Mouse (Mus musculus): ENCODE data around the gene Nf2. TPM values are rescaled to one million over a fixed set of nuclear protein-coding genes. Genes with fewer than 3 reads are reported as not detected.

Nf2 gene
- polyA plus RNA-seq, 1 experiment from 2014 or later, result 47.6 TPM

DNA sequence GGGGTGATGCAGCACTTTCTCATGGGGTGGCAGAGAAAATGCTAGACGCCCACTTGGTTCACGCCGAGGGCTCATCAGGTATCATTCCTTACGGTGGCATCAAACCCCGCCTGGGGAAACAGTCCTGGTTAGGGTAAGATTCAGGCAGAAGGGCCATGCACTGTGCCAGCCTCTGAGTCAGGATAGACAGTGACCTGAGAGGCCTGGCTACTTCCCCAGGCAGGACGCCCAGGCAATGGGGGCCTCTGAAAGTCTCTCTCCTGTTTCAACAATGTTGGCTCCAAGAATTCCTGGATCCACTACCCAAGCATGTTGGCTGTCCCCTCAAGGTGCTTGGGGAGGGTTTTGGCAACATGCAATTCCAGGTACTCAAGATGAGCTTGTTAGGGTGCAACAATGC lies 79.5 kb downstream of the Nf2 start:
- H3K4me3 ChIP-seq (ENCODE audit: low read depth, low read length), result no peak overlapping the region
- no peaks in the 10 kb centered on the region for H3K27me3 ChIP-seq (ENCODE audit: control insufficient read depth, insufficient read depth, low read length)
- H3K4me2 ChIP-seq (ENCODE audit: low read depth, severe bottlenecking), result no peak overlapping the region
- no peak overlapping the region for H3K27ac ChIP-seq (replicated peaks; ENCODE audit: low read depth, low read length)
- 95% methylated on average over 6 of the region's 6 CpGs for WGBS
- ATAC-seq (ENCODE audit: insufficient number of reproducible peaks, low FRiP score, low TSS enrichment, low read depth), result no peak
- no peaks in the 10 kb centered on the region for H3K4me1 ChIP-seq (ENCODE audit: control insufficient read depth, insufficient read depth, low read length)
- no peak for DNase-seq (ENCODE audit: low spot score)
- H3K9me3 ChIP-seq (ENCODE audit: control insufficient read depth, low read length), result no peaks in the 10 kb centered on the region
- H3K36me3 ChIP-seq (ENCODE audit: control insufficient read depth, insufficient read depth, low read length), result peaks cover 5% of the 10 kb centered on the region
- H3K9ac ChIP-seq (ENCODE audit: low read length), result no peak overlapping the region

DNA sequence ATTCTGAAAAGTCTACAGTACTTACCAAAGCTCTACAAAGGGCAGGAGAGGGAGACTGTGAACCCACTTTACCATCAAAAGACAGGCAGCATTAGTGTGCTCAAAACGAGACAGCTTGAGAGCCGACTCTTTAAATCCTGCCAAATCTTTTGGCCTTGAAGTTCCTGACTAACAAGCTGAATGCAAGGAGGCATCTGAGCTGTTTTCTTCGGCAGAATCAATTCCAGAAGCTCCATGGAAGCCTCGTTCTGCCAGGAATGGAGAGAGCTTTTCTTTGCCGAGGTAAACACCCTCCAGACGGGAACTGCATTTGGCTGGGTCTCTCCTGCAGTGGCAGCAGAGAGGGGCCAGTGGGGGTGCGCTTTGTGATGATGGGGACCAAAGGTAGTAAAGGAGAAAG lies 80.0 kb downstream of the Nf2 start:
- WGBS, result 71% methylated on average over 7 of the region's 7 CpGs
- no peak overlapping the region for H3K4me3 ChIP-seq (ENCODE audit: low read depth, low read length)
- peaks cover 5% of the 10 kb centered on the region for H3K36me3 ChIP-seq (ENCODE audit: control insufficient read depth, insufficient read depth, low read length)
- H3K9ac ChIP-seq (ENCODE audit: low read length), result no peak overlapping the region
- ATAC-seq (ENCODE audit: insufficient number of reproducible peaks, low FRiP score, low TSS enrichment, low read depth) (no peak), DNase-seq (ENCODE audit: low spot score) (no peak)
- H3K27ac ChIP-seq (replicated peaks; ENCODE audit: low read depth, low read length), result no peak overlapping the region
- no peaks in the 10 kb centered on the region for H3K9me3 ChIP-seq (ENCODE audit: control insufficient read depth, low read length)
- no peak overlapping the region for H3K4me2 ChIP-seq (ENCODE audit: low read depth, severe bottlenecking)
- no peaks in the 10 kb centered on the region for H3K4me1 ChIP-seq (ENCODE audit: control insufficient read depth, insufficient read depth, low read length)
- H3K27me3 ChIP-seq (ENCODE audit: control insufficient read depth, insufficient read depth, low read length), result no peaks in the 10 kb centered on the region

DNA sequence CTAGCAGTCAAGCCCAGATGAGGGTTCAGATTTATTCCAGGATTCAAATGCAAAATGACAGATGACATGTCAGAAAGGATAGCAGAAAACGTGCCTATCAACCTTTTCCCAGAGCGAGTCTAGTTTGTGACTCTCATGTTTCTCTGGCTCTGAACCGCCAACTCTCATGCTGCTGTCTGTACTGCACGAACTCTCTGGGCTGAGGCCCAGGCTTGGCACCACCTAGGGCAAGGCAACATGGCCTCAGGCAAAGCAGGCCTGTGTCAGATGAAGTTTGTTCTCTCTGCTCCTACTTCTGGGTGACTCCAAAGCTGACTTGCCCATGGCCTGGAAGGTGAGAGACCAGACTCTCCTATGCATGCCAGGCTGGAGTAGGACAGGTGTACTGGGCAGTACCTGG lies 80.9 kb downstream of the Nf2 start:
- Histone ChIP-seq H3K36me3 (ENCODE audit: control insufficient read depth, insufficient read depth, low read length) (peaks cover 5% of the 10 kb centered on the region), H3K9ac (ENCODE audit: low read length) (no peak overlapping the region), H3K27ac (replicated peaks; ENCODE audit: low read depth, low read length) (no peak overlapping the region), H3K4me3 (ENCODE audit: low read depth, low read length) (no peak overlapping the region), H3K27me3 (ENCODE audit: control insufficient read depth, insufficient read depth, low read length) (peaks cover 1% of the 10 kb centered on the region), H3K4me1 (ENCODE audit: control insufficient read depth, insufficient read depth, low read length) (no peaks in the 10 kb centered on the region), H3K9me3 (ENCODE audit: control insufficient read depth, low read length) (no peaks in the 10 kb centered on the region), H3K4me2 (ENCODE audit: low read depth, severe bottlenecking) (no peak overlapping the region)
- no peak for DNase-seq (ENCODE audit: low spot score)
- WGBS, result 87% methylated on average over 4 of the region's 4 CpGs
- ATAC-seq (ENCODE audit: insufficient number of reproducible peaks, low FRiP score, low TSS enrichment, low read depth), result no peak

DNA sequence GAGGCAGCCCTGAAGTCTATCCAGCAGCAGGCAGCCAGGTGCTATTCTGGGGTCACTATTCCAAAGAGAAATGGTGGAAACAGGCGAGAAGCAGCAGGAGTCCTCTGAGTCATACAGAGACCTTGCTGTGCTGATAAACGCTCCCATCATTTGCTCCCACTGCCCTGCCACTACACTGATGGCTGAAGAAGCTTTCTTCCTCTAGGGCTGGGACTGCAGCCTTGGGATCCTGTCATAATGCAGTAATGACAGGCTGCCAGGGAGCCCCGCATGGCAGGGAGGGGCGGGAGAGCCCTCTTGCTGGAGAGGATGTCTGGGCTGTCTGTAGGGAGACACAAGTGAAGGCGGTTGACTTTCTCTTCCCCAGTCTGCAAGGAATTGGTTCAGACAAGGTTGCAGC lies 84.9 kb downstream of the Nf2 start:
- no peaks in the 10 kb centered on the region for H3K4me1 ChIP-seq (ENCODE audit: control insufficient read depth, insufficient read depth, low read length)
- DNase-seq (ENCODE audit: low spot score) (no peak), ATAC-seq (ENCODE audit: insufficient number of reproducible peaks, low FRiP score, low TSS enrichment, low read depth) (no peak)
- H3K27ac ChIP-seq (replicated peaks; ENCODE audit: low read depth, low read length), result no peak overlapping the region
- peaks cover 29% of the 10 kb centered on the region for H3K27me3 ChIP-seq (ENCODE audit: control insufficient read depth, insufficient read depth, low read length)
- 56% methylated on average over 5 of the region's 5 CpGs for WGBS
- no peaks in the 10 kb centered on the region for H3K9me3 ChIP-seq (ENCODE audit: control insufficient read depth, low read length)
- H3K36me3 ChIP-seq (ENCODE audit: control insufficient read depth, insufficient read depth, low read length), result no peaks in the 10 kb centered on the region
- no peak overlapping the region for H3K4me3 ChIP-seq (ENCODE audit: low read depth, low read length)
- no peak overlapping the region for H3K9ac ChIP-seq (ENCODE audit: low read length)
- no peak overlapping the region for H3K4me2 ChIP-seq (ENCODE audit: low read depth, severe bottlenecking)

DNA sequence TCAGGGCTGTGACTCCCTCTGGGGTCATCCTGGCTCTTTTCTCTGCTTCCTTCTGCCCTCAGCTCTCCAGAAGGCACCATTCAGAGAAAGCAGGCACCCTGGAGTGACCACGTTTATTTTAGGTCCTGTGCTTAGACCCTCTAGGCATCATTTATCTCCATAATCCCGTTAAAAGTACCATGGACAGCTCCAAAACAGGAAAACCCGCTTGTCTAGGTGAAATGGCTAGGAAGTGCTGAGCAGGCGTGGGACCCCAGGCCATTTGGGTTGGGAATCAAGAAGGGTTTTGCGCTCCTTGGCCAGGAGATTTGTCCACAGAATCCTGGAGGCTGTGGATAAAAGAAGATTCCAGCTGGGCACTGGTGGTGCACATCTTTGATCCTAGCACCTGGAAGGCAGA lies 85.7 kb downstream of the Nf2 start:
- no peaks in the 10 kb centered on the region for H3K36me3 ChIP-seq (ENCODE audit: control insufficient read depth, insufficient read depth, low read length)
- no peaks in the 10 kb centered on the region for H3K9me3 ChIP-seq (ENCODE audit: control insufficient read depth, low read length)
- peaks cover 29% of the 10 kb centered on the region for H3K27me3 ChIP-seq (ENCODE audit: control insufficient read depth, insufficient read depth, low read length)
- no peak for ATAC-seq (ENCODE audit: insufficient number of reproducible peaks, low FRiP score, low TSS enrichment, low read depth)
- no peak overlapping the region for H3K4me3 ChIP-seq (ENCODE audit: low read depth, low read length)
- H3K4me2 ChIP-seq (ENCODE audit: low read depth, severe bottlenecking), result no peak overlapping the region
- H3K27ac ChIP-seq (replicated peaks; ENCODE audit: low read depth, low read length), result no peak overlapping the region
- WGBS, result 13% methylated on average over 5 of the region's 5 CpGs
- no peak overlapping the region for H3K9ac ChIP-seq (ENCODE audit: low read length)
- DNase-seq (ENCODE audit: low spot score), result peak; percentile 43
- H3K4me1 ChIP-seq (ENCODE audit: control insufficient read depth, insufficient read depth, low read length), result no peaks in the 10 kb centered on the region

DNA sequence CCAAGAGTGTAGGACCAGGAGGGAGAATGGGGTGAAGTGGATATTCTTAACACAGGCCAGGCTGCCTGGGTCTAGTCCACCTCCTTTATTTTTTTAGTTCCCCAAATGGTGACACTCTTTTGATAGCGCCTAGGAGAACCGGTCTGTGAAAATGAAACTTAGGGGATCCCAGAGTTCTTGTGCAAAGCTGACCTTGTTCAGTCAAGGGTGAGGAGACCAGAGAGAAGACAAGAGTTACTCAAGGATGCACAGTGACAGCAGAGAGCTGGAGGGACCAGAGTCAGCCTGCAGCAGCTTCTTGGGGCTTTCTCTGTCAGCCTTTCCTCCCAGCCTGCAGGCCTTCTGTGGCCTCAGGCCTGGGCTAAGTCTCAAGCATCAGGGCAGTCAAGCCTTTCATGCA lies 86.8 kb downstream of the Nf2 start:
- H3K4me2 ChIP-seq (ENCODE audit: low read depth, severe bottlenecking), result no peak overlapping the region
- H3K36me3 ChIP-seq (ENCODE audit: control insufficient read depth, insufficient read depth, low read length), result no peaks in the 10 kb centered on the region
- no peak overlapping the region for H3K27ac ChIP-seq (replicated peaks; ENCODE audit: low read depth, low read length)
- DNase-seq (ENCODE audit: low spot score), result no peak
- 21% methylated on average over 2 of the region's 2 CpGs for WGBS
- H3K9me3 ChIP-seq (ENCODE audit: control insufficient read depth, low read length), result no peaks in the 10 kb centered on the region
- H3K4me3 ChIP-seq (ENCODE audit: low read depth, low read length), result no peak overlapping the region
- no peaks in the 10 kb centered on the region for H3K4me1 ChIP-seq (ENCODE audit: control insufficient read depth, insufficient read depth, low read length)
- peaks cover 29% of the 10 kb centered on the region for H3K27me3 ChIP-seq (ENCODE audit: control insufficient read depth, insufficient read depth, low read length)
- H3K9ac ChIP-seq (ENCODE audit: low read length), result no peak overlapping the region
- no peak for ATAC-seq (ENCODE audit: insufficient number of reproducible peaks, low FRiP score, low TSS enrichment, low read depth)

DNA sequence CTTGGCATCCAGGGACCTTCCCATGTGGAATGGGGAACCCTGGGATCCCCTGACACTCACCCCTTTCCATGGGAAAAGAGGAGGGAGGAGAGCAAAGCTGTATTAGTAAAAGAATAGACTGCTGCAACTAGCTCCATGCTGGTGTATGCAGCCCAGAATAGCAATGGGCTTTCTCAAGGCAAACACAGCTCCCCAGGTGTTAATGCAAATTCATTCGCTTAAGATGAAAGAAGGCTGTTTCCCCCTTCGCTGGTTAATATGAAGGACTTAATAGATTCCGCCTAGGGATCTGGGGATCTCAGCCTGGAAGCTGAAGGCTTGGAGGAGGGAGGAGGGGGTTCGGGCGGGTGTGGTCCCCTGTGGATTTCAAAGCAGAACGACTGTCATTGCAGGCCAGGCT lies 87.3 kb downstream of the Nf2 start:
- Histone ChIP-seq H3K4me1 (ENCODE audit: control insufficient read depth, insufficient read depth, low read length) (no peaks in the 10 kb centered on the region), H3K9me3 (ENCODE audit: control insufficient read depth, low read length) (no peaks in the 10 kb centered on the region), H3K4me3 (ENCODE audit: low read depth, low read length) (no peak overlapping the region), H3K9ac (ENCODE audit: low read length) (no peak overlapping the region), H3K27ac (replicated peaks; ENCODE audit: low read depth, low read length) (no peak overlapping the region), H3K4me2 (ENCODE audit: low read depth, severe bottlenecking) (no peak overlapping the region), H3K36me3 (ENCODE audit: control insufficient read depth, insufficient read depth, low read length) (no peaks in the 10 kb centered on the region), H3K27me3 (ENCODE audit: control insufficient read depth, insufficient read depth, low read length) (peaks cover 29% of the 10 kb centered on the region)
- DNase-seq (ENCODE audit: low spot score) (no peak), ATAC-seq (ENCODE audit: insufficient number of reproducible peaks, low FRiP score, low TSS enrichment, low read depth) (no peak)
- 8% methylated on average over 6 of the region's 6 CpGs for WGBS

DNA sequence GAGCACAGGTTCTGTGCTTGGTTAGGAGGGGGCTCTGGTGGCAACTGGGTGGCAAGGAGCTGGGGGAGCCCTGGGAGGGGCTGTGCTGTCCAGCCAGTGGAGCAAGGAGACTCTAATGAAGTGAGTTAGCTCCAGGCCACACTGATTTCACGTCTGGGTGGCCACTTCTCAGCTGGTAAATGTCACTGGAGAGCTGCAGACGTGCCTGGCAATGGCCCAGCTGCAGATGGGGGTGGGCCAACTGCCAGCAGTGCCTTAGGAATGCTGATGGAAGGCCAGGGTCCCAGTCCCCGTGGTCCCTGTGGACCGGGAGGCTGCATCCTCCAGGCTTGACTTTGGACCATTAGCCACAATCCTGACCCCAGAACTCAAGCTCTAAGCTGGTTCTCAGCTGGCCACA lies 88.9 kb downstream of the Nf2 start:
- Histone ChIP-seq H3K9me3 (ENCODE audit: control insufficient read depth, low read length) (no peaks in the 10 kb centered on the region), H3K27ac (replicated peaks; ENCODE audit: low read depth, low read length) (no peak overlapping the region), H3K4me1 (ENCODE audit: control insufficient read depth, insufficient read depth, low read length) (no peaks in the 10 kb centered on the region), H3K4me3 (ENCODE audit: low read depth, low read length) (no peak overlapping the region), H3K9ac (ENCODE audit: low read length) (no peak overlapping the region), H3K36me3 (ENCODE audit: control insufficient read depth, insufficient read depth, low read length) (no peaks in the 10 kb centered on the region), H3K4me2 (ENCODE audit: low read depth, severe bottlenecking) (no peak overlapping the region), H3K27me3 (ENCODE audit: control insufficient read depth, insufficient read depth, low read length) (peaks cover 31% of the 10 kb centered on the region)
- WGBS, result 14% methylated on average over 4 of the region's 4 CpGs
- no peak for ATAC-seq (ENCODE audit: insufficient number of reproducible peaks, low FRiP score, low TSS enrichment, low read depth)
- no peak for DNase-seq (ENCODE audit: low spot score)

DNA sequence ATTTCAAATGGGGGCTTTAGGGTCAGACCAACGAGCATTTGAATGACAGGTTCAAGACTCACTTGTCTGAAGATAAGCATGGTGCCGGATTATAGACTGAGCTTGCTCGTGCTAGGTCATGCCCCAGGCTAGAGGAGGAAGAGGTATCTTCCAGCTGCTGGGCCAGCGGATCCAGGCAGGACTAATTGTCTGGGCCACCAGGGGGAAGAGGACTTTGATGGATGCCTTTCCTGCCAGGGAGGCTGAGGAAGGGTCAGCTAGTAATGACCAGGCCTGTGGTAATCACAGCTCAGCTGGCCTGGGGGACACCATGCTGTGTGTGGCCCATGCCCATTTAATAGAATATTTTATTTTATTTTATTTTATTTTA lies 91.6 kb downstream of the Nf2 start:
- Histone ChIP-seq H3K27ac (replicated peaks; ENCODE audit: low read depth, low read length) (no peak overlapping the region), H3K9ac (ENCODE audit: low read length) (no peak overlapping the region), H3K27me3 (ENCODE audit: control insufficient read depth, insufficient read depth, low read length) (peaks cover 27% of the 10 kb centered on the region), H3K4me1 (ENCODE audit: control insufficient read depth, insufficient read depth, low read length) (peaks cover 4% of the 10 kb centered on the region; the same call in 1 of the 2 replicates), H3K4me2 (ENCODE audit: low read depth, severe bottlenecking) (no peak overlapping the region), H3K9me3 (ENCODE audit: control insufficient read depth, low read length) (no peaks in the 10 kb centered on the region), H3K4me3 (ENCODE audit: low read depth, low read length) (no peak overlapping the region), H3K36me3 (ENCODE audit: control insufficient read depth, insufficient read depth, low read length) (no peaks in the 10 kb centered on the region)
- no peak for ATAC-seq (ENCODE audit: insufficient number of reproducible peaks, low FRiP score, low TSS enrichment, low read depth)
- 9% methylated on average over 4 of the region's 4 CpGs for WGBS
- no peak for DNase-seq (ENCODE audit: low spot score)

Measured in limb, embryonic 11.5 days (tissue).